Mouse (Mus musculus) kidney, adult 11 months (tissue): ENCODE data around the gene Polr1c.

Experiments
- DNase-seq: peaks from one replicate; pipeline ENCODE4 v3.0.0; 2022

Polr1c gene

GRCm38 (mm10) chr17:46247512-46248188, at the start of gene Polr1c, which contains the start of gene Yipf3:
Gene Polr1c, minus strand, starts transcription at chr17:46248054.
Gene Yipf3, plus strand, starts transcription at chr17:46248080.
- peak; percentile 94 for DNase-seq

DNA sequence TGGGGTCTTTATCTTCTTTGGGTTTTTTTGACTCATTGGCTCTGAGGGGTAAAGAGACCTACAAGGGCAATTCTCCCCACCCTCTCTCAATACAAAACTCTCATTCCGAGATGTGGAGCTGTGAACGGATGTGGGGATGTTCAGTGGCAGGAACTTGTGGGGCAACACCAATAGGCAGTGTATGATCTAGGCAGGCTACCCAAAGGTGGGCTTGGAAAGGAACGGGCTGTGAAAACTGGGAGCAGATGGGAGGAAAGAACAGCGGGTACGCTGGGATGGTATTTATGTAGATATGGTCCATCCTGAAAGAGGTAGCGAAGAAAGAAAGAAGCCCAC, 49.1 kb upstream of the Polr1c start:
- DNase-seq: no peak

DNA sequence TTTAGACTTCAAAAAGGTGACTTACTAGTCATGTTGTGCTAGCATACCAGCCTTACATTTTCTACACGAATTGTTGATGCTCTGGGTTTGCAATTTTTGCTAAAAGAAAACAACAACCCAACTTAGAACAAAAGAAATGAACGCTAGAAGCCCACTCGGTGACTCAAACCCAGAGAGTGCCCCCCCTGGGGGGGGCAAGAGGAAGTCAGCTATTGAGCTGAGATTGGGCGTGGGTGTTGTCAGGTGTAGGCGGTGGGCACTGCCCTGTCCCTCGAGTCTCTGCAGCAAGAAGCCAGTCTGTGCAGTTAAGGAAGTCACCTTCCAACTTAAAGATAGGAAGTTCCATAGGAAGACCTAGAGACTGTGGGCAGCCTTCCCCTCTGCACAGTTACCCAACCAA, 48.7 kb upstream of the Polr1c start:
- no peak for DNase-seq

DNA sequence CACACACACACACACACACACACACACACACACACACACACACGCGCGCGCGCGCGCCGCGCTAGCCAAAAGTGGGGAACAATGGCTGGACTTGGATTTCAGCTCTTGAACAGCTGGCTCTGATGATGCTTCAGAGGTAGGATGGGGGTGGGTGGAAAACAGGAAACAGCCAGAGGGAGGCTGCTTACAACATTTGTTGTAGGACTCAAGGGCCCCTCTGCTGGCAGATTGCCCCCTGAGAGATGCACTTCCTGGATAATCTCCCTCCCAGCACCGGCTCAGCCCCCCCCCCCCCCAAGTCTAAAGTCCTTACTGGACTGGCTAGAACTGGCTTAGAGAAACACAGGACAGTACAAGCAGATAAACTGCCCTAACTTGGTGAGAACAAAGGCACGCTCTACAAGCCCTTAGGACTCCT, 39.8 kb upstream of the Polr1c start:
- DNase-seq: peak; percentile 64

GRCm38 (mm10) chr17:46285407-46285806, 37.6 kb upstream of the Polr1c start:
- no peak for DNase-seq

DNA sequence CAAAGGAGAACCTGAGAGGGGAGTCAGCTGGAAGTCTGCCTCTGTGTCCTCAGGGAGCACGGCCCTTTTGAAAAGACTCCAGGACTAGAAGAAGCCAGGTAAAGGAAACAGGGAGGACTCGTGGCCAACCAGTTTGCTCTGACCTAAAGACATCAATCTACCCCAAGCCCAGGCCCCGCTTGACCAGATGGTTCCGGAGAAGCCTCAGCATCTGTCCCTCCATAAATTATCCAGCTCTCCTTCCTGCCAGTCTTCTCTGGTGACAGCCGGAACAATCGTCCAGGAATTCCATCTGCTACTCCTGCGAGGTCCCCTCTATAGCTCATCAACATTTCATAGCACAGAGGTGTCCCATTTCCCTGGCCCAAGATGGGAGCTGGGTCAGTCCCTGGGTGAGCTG, 36.8 kb upstream of the Polr1c start:
- no peak for DNase-seq

DNA sequence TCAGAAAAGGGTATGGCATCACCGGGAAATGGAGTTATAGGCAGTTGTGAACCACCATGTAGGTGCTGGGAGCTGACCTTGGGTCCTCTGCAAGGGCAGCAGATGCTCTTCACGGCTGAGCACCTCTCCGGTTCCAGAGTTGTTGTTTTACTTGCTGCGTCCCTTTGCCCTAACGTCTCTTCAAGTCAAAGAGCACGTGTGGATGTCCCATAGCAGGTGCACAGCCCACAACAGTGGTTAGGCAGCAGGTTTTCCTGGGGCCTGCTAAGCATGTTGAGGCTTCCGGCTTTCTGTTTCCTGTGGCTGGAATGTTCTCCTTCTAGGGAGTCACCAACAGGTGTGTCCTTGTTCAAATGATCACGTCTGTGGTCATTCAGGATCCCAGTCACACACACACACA, 36.1 kb upstream of the Polr1c start:
- DNase-seq: peak; percentile 66

- DNase-seq: peak; percentile 63
Measured at GRCm38 (mm10) chr17:46283140-46283539, 35.3 kb upstream of the Polr1c start.

- DNase-seq: peak; percentile 79
Measured at GRCm38 (mm10) chr17:46282483-46283123, 34.7 kb upstream of the Polr1c start, which contains the start of gene Tjap1. Gene Tjap1, minus strand, starts transcription at chr17:46283026.

DNA sequence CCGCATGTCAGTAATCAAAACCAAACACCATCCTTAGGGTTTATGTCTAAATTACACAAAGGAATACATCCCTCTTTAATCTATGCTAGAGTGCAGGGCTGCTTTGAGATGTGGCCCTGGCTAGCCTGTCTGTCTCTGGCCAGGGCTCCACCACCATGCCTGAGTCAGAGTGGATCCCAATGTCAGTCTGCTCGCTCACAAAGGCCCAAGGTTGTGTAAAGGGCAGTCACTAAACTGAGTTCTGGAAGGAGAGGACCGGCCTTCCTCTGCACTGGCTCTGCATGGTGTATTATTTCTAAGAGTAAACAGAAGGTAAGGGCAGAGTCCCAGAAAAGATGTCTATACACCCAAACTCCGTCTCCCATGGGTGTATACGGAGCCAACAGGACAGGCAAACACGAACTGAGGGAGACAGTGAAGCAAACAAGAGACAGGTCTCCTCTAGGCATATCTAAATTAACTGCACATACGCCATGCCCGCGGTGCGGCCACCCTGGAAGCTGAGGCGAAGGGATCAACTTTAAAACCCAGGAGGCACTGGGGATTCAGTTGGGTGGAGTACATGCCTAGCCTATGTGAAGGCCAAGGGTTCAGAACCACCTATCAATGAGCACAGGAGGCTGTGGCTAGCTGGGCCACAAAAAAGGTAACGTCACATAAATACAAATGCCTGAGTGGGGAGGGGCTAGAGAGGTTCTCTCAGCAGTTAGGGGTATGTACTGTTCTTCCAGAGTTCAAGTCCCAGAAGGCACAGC, 30.3 kb upstream of the Polr1c start:
- DNase-seq: no peak

- no peak for DNase-seq
Measured at GRCm38 (mm10) chr17:46277586-46277985, 29.7 kb upstream of the Polr1c start.

- DNase-seq: no peak
Measured at GRCm38 (mm10) chr17:46275506-46275905, 27.7 kb upstream of the Polr1c start.

- DNase-seq: no peak
Measured at GRCm38 (mm10) chr17:46275034-46275433, 27.2 kb upstream of the Polr1c start.

DNA sequence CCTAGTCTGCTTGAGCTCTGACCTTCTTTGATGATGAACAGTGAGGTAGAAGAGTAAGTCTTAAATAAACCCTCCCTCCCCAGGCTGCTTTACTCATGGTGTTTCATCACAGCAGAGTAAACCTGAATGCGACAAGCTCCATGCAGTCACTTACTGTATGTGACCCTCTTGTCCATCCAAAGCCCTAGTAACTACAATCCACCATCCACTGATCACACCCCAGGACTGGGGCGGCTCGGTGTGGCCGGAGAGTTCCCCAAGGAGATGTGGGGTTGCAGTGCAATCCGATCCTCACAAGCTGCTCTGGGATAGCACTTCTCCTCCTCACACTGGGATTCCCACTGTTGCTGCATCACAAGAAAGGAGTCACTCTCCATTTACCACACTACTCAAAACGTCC, 26.6 kb upstream of the Polr1c start:
- DNase-seq: no peak

- DNase-seq: no peak
Measured at GRCm38 (mm10) chr17:46273803-46274236, 26.0 kb upstream of the Polr1c start.

GRCm38 (mm10) chr17:46272675-46273074, 24.8 kb upstream of the Polr1c start:
- DNase-seq: peak; percentile 61

DNA sequence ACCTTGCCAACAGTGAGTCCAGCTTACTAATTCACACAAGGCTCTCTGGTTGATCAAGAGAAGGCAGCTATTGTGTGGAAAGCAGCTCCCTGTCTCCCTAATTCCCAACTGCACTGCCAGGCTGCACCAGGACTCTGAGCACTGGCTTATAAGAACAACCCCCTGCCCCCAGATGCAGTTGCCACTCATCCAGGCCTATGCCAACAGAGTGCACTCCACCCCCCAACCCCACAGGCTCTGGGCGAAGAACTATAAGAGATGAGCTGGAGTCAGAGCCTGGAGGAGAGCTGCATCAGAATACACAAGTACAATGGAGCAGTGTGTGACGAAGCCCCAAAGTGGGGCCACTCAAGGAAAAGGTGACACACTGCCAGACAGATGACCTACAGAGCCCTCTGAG, 24.2 kb upstream of the Polr1c start:
- no peak for DNase-seq

GRCm38 (mm10) chr17:46269771-46270534, 22.1 kb upstream of the Polr1c start:
- DNase-seq: peak; percentile 73

DNA sequence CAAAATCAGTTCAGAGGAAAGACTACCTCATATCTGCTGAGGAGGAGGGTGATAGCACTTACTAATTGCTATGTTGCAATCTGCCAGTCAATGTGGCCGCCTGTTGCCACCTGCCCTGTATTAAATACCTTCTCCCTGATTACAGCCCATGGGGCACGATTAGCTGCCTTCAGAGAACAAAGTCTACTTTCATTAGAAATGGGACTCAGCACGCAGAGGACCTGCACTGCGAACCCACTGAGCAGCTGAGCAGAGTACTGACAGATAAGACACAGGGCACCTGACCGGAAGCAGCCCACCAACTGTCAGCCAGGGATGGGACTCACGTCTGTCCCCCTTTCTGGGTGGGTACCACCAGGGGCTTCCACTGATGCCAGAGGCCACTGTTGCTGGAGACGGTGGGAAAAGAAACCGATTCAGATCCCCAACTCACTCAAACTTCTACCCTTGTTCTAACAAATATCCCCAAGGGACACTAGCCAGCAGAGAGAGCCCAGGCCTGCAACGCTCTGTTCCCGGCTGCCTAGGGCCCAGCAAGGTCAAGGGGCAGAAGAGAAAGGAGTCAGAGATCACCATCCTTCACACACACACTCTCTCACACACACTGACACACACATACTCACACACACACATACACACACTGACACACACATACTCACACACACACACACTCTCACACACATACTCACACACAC, 20.3 kb upstream of the Polr1c start:
- DNase-seq: no peak

GRCm38 (mm10) chr17:46267511-46267910, 19.7 kb upstream of the Polr1c start:
- DNase-seq: no peak

- DNase-seq: no peak
Measured at GRCm38 (mm10) chr17:46266986-46267385, 19.1 kb upstream of the Polr1c start.

- peak; percentile 69 for DNase-seq
Measured at GRCm38 (mm10) chr17:46265918-46266618, 18.2 kb upstream of the Polr1c start.
